In the genomic region with DNA sequence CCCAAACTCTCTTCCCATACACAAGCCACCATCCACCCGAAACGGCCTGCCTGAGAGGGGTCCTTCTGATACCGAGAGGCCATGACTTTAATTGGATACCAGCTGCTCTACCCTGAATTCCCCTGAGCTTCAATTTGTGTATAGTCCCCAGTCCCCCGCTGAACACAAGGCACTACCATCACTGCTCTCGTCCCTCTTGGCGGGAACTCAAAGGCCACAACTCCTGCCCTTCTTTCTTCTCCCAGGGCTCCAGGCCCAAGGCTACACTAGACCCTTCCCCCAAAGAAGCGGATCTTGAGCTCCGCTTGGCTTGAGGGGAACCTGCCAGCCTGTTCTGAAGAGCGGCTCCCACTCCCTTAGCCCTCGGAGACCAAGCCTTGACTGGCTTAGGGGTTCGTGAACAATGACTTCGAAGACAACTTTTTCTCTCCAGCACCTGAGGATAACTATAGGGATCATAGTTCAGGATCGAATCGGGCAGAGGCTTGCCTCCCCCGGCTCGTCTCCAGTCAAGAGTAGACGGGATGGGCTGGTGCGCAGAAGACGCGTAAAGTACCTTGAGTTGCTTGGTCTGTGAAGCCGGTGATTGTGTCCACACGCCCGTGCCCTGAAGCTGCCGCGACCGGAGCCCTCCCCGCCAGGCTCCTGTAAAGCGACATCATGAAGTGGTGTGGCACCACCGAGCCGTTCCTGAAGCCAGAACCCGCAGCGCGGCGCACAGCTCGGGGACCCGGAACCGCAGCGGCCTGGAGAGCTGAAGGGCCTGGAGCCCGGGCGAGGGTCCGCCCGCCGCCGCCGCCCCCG, we compare ENCODE assay signal across 12 mouse cellular contexts. TPM values are rescaled to one million over a fixed set of nuclear protein-coding genes. Genes with fewer than 3 reads are reported as not detected.
DNase-seq lines count a peak whose midpoint lies in the region; ATAC-seq and TF ChIP-seq lines count a peak whose summit lies in the region.
"Had no signal": no experiment of that assay in that cellular context is flagged by ENCODE, and none has a peak within 500 bp of the region (broad histone marks: within the 10 kb centered on the region; RNA-seq: fewer than 3 reads in every experiment).

No protein-coding gene starts in this region.

- peak overlapping the region; percentile 61 for H3K4me3 ChIP-seq in heart, embryonic 13.5 days
- H3K4me3 ChIP-seq in cortical plate, adult 2 months (ENCODE audit: insufficient read depth, low read length) = peak overlapping the region; percentile 18; the same call in 1 of the 2 replicates
- peak overlapping the region; percentile 47 for H3K4me3 ChIP-seq in hindbrain, embryonic 13.5 days
- H3K4me3 ChIP-seq in midbrain, embryonic 13.5 days (replicated peaks) = peak overlapping the region; percentile 47

- H3K27ac ChIP-seq in heart, embryonic 13.5 days (replicated peaks) = no peak overlapping the region
- no peak overlapping the region for H3K27ac ChIP-seq in cortical plate, adult 2 months (ENCODE audit: insufficient read depth, low read length)
- H3K27ac ChIP-seq in hindbrain, embryonic 13.5 days = 0 out of 2 replicates have a peak overlapping the region, but pooled peaks have one; percentile 13
- no peak overlapping the region for H3K27ac ChIP-seq in midbrain, embryonic 13.5 days
- H3K27ac ChIP-seq: macrophage had no signal

- H3K36me3 ChIP-seq in heart, embryonic 13.5 days = no peaks in the 10 kb centered on the region
- no peaks in the 10 kb centered on the region for H3K36me3 ChIP-seq in hindbrain, embryonic 13.5 days
- H3K36me3 ChIP-seq in midbrain, embryonic 13.5 days = no peaks in the 10 kb centered on the region

- no peak for TF ChIP-seq CTCF in cortical plate, adult 2 months (IDR thresholded peaks at IDR 0.05; ENCODE audit: extremely low read depth, insufficient read depth, low read length)

- H3K27me3 ChIP-seq in heart, embryonic 13.5 days (replicated peaks) = peaks cover 98% of the 10 kb centered on the region
- H3K27me3 ChIP-seq in hindbrain, embryonic 13.5 days = peaks cover 99% of the 10 kb centered on the region
- H3K27me3 ChIP-seq in midbrain, embryonic 13.5 days = peaks cover 97% of the 10 kb centered on the region
- H3K27me3 ChIP-seq: CH12.LX had no signal

- DNase-seq in heart, postnatal 4 days = no peak
- DNase-seq in adrenal gland, postnatal 4 days (ENCODE audit: low spot score in 2 of 2) = no peak
- no peak for DNase-seq in adrenal gland, postnatal 25 days
- DNase-seq in adrenal gland, postnatal 36 days = no peak
- DNase-seq: cerebellum, adult 9-10 months; thymus, postnatal 14 days had no signal

- no peaks in the 10 kb centered on the region for H3K9me3 ChIP-seq in heart, embryonic 13.5 days
- H3K9me3 ChIP-seq in hindbrain, embryonic 13.5 days = no peaks in the 10 kb centered on the region
- no peaks in the 10 kb centered on the region for H3K9me3 ChIP-seq in midbrain, embryonic 13.5 days

- WGBS in heart, embryonic 13.5 days = 4% methylated on average over 46 of the region's 46 CpGs
- WGBS in hindbrain, embryonic 13.5 days = 1% methylated on average over 45 of the region's 46 CpGs
- 2% methylated on average over 33 of the region's 46 CpGs for WGBS in midbrain, embryonic 13.5 days

- H3K9ac ChIP-seq in heart, embryonic 13.5 days = peak overlapping the region; percentile 77
- H3K9ac ChIP-seq in hindbrain, embryonic 13.5 days = peak overlapping the region; percentile 66
- peak overlapping the region; percentile 57 for H3K9ac ChIP-seq in midbrain, embryonic 13.5 days (replicated peaks)

- no peak for TF ChIP-seq POLR2A in cortical plate, adult 2 months (IDR thresholded peaks at IDR 0.05; ENCODE audit: extremely low read depth, insufficient read depth, low read length)

- peaks cover 37% of the 10 kb centered on the region for H3K4me1 ChIP-seq in heart, embryonic 13.5 days
- H3K4me1 ChIP-seq in cortical plate, adult 2 months (ENCODE audit: control insufficient read depth, insufficient read depth, low read length) = no peaks in the 10 kb centered on the region
- peaks cover 43% of the 10 kb centered on the region for H3K4me1 ChIP-seq in hindbrain, embryonic 13.5 days (replicated peaks)
- H3K4me1 ChIP-seq in midbrain, embryonic 13.5 days (replicated peaks) = peaks cover 35% of the 10 kb centered on the region

- no peak for ATAC-seq in heart, embryonic 13.5 days (ENCODE audit: extremely low read depth, insufficient number of reproducible peaks, low FRiP score, low TSS enrichment)
- peak; percentile 18; the same call in 1 of the 2 replicates for ATAC-seq in hindbrain, embryonic 13.5 days (ENCODE audit: low FRiP score)
- no peak; the same call in none of the 2 replicates for ATAC-seq in midbrain, embryonic 13.5 days

- H3K4me2 ChIP-seq in heart, embryonic 13.5 days = peak overlapping the region; percentile 89
- peak overlapping the region; percentile 73 for H3K4me2 ChIP-seq in hindbrain, embryonic 13.5 days
- H3K4me2 ChIP-seq in midbrain, embryonic 13.5 days (replicated peaks) = peak overlapping the region; percentile 73

RNA-seq across cellular contexts. Expression of a gene that starts 0.5 kb away (rescaled TPM):
- polyA plus RNA-seq in heart, embryonic 13.5 days (2015; fragmentation: Nextera tagmentation; extraction: Ambion mirVana) = not detected in 2 replicates
- under 1 TPM; 0.19 to 0.25 TPM for total RNA-seq in heart, postnatal 4 days (2021)
- 0.06 and 0.23 TPM in 2 replicates for polyA plus RNA-seq in cortical plate, adult 2 months (2012; rRNA removed)
- 0.40 and 0.88 TPM in 2 replicates for polyA plus RNA-seq in hindbrain, embryonic 13.5 days (2015; fragmentation: Nextera tagmentation; extraction: Ambion mirVana)
- 0.43 and 0.58 TPM in 2 replicates for polyA plus RNA-seq in midbrain, embryonic 13.5 days (2015; fragmentation: Nextera tagmentation; extraction: Ambion mirVana)
- under 1 TPM in 1 of 2 experiments, not detected in 1; 0.20 TPM for total RNA-seq in adrenal gland, postnatal 4 days (2021)
- not detected in 2 replicates for total RNA-seq in adrenal gland, postnatal 25 days (2021)
- total RNA-seq in adrenal gland, postnatal 36 days (2021) = not detected
- total RNA-seq: CH12.LX had no signal
- polyA plus RNA-seq: macrophage had no signal

RNA-seq across cellular contexts. Expression of a gene that starts 12.0 kb away (rescaled TPM):
- polyA plus RNA-seq in heart, embryonic 13.5 days (2015; fragmentation: Nextera tagmentation; extraction: Ambion mirVana) = 14.3 and 15.6 TPM in 2 replicates
- total RNA-seq in heart, postnatal 4 days (2021) = 10 to 100 TPM in 1 of 2 experiments, 1 to 10 TPM in 1; 7.2 to 11.0 TPM
- polyA plus RNA-seq in cortical plate, adult 2 months (2012; rRNA removed) = 15.4 and 15.7 TPM in 2 replicates
- polyA plus RNA-seq in hindbrain, embryonic 13.5 days (2015; fragmentation: Nextera tagmentation; extraction: Ambion mirVana) = 9.5 and 10.1 TPM in 2 replicates
- polyA plus RNA-seq in midbrain, embryonic 13.5 days (2015; fragmentation: Nextera tagmentation; extraction: Ambion mirVana) = 7.7 and 9.0 TPM in 2 replicates
- total RNA-seq in adrenal gland, postnatal 4 days (2021) = 10 to 100 TPM; 17.0 to 18.5 TPM
- total RNA-seq in adrenal gland, postnatal 25 days (2021) = 13.6 and 22.3 TPM in 2 replicates
- total RNA-seq in adrenal gland, postnatal 36 days (2021) = 10 to 100 TPM; 12.2 to 18.8 TPM
